Mouse (Mus musculus) G1E (cell line): ENCODE results near the gene Clasp2.

Source experiments
- CTCF ChIP-seq: IDR thresholded peaks from 2 replicates; pipeline ENCODE4 v1.5.1; 2012; ENCODE audit warnings: low read depth, low read length, inconsistent platforms, mixed read lengths
- GATA1 ChIP-seq: IDR thresholded peaks from 2 replicates; pipeline ENCODE4 v1.6.1; 2012; ENCODE audit warnings: borderline replicate concordance, low read length, inconsistent platforms, mixed read lengths
- TAL1 ChIP-seq: conservative IDR thresholded peaks from 2 replicates; pipeline ENCODE4 v1.6.1; 2012; ENCODE audit warnings: low read depth, low read length, inconsistent platforms, mixed read lengths

DNA sequence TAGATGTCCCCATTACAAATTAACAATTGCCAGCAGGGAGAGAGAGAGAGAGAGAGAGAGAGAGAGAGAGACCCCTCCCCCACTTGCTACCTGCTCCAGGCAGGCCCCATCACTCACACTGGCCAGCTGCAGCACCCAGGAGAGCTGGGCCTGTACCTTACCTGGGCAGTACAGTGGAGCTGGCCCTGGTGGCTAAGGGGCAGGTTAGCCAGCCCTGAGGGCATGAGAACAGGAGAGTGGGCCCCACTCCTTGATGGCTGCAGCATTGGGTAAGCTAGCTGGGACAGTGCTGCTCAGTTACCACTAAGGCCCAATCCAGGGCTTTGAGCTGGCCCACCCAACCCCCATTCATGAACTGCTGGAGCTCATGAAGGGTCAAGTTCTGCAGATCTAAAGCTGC, 5.4 kb upstream of the Clasp2 start:
- TF ChIP-seq CTCF, result no peak
- no peak for TF ChIP-seq TAL1
- TF ChIP-seq GATA1, result no peak
